Mouse (Mus musculus): Measurements from ENCODE around the gene Vwa7. TPM values are rescaled to one million over a fixed set of nuclear protein-coding genes. Genes with fewer than 3 reads are reported as not detected.

The Vwa7 gene
- polyA plus RNA-seq, 1 experiment from 2014 or later, result 0.37 TPM

DNA sequence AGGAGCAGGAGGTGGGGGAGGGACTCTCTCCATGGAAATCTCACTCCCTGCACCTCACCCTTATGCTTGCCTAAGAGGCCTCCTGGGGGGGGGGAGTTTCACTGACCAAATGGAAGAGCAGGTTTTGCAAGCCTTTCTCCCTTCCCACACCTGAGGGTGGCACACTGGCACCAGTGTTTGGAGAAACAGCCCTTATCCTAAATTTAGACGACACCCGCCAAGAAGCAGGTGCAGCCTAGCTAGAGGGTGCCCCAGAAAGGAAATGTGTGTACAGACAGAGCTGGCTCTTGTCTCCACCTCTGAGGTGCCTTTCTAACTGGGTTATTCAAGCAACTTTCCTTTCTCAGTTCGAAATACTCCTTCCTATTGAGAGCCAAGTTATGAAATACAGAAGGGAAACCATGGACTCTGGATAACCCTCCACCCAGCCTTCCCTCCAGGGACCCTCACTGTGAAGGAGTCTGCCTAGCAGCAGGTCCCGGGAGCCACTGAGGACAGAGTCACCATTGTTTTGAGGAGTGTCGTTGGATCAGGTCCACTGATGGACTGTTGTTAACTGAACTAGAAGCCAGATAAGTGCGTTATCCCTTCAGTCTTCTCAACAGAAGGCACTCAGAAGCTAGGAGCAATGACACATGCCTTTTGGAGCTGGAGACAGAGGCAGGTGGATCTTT lies 54.3 kb downstream of the Vwa7 start:
- Histone ChIP-seq H3K27ac (ENCODE audit: poor library complexity, severe bottlenecking) (no peak overlapping the region), H3K36me3 (no peaks in the 10 kb centered on the region), H3K4me3 (no peak overlapping the region), H3K9ac (no peak overlapping the region), H3K27me3 (replicated peaks) (peaks cover 37% of the 10 kb centered on the region), H3K4me1 (replicated peaks) (peaks cover 4% of the 10 kb centered on the region), H3K4me2 (no peak overlapping the region), H3K9me3 (replicated peaks) (no peaks in the 10 kb centered on the region)
- 40% methylated on average over 6 of the region's 6 CpGs for WGBS
- no peak for ATAC-seq (ENCODE audit: insufficient number of reproducible peaks, low FRiP score)

GRCm38 (mm10) chr17:35071454-35071853 lies 55.1 kb downstream of the Vwa7 start:
- no peak overlapping the region for H3K4me2 ChIP-seq
- 80% methylated on average over 9 of the region's 9 CpGs for WGBS
- H3K9me3 ChIP-seq (replicated peaks), result no peaks in the 10 kb centered on the region

DNA sequence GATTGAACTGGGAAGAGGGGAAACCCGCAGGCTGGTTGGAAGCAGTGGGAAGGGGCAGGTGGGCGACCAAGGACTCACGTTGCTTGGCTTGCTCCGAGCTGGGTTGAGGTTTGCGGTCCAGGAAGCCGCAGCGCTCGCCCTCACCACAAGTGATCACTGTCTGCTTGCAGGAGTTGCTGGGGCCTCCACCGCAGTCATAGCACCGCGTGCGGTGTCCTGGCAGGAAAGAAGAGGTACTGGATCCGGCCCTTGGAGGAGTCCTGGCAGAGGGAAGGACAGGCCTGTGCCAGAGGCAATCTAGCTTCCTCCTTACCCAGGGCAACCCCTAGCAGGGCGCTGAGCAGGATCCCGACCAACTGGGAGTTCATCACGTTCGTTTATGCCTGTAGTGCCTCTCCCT lies 57.7 kb downstream of the Vwa7 start:
- no peak overlapping the region for H3K4me3 ChIP-seq
- 55% methylated on average over 17 of the region's 17 CpGs for WGBS
- H3K9ac ChIP-seq, result no peak overlapping the region
- ATAC-seq (ENCODE audit: insufficient number of reproducible peaks, low FRiP score), result no peak
- no peaks in the 10 kb centered on the region for H3K9me3 ChIP-seq (replicated peaks)
- no peak overlapping the region for H3K27ac ChIP-seq (ENCODE audit: poor library complexity, severe bottlenecking)
- H3K4me1 ChIP-seq (replicated peaks), result peaks cover 19% of the 10 kb centered on the region
- H3K4me2 ChIP-seq, result no peak overlapping the region
- no peaks in the 10 kb centered on the region for H3K36me3 ChIP-seq
- H3K27me3 ChIP-seq (replicated peaks), result 0 out of 2 replicates have a peak, but pooled peaks cover 7% of the 10 kb centered on the region

More at GRCm38 (mm10) chr17:35071454-35071853, 55.1 kb downstream of the Vwa7 start:
- Histone ChIP-seq H3K36me3 (no peaks in the 10 kb centered on the region), H3K9ac (no peak overlapping the region), H3K27ac (ENCODE audit: poor library complexity, severe bottlenecking) (no peak overlapping the region), H3K4me1 (replicated peaks) (0 out of 2 replicates have a peak, but pooled peaks cover under 1% of the 10 kb centered on the region), H3K27me3 (replicated peaks) (peaks cover 30% of the 10 kb centered on the region), H3K4me3 (no peak overlapping the region)
- ATAC-seq (ENCODE audit: insufficient number of reproducible peaks, low FRiP score), result no peak

Other genes with a start within 250 kb of the Vwa7 start
- gene Cyp21a1, start 212.0 kb upstream of the Vwa7 start, polyA plus RNA-seq (2016; fragmentation: Nextera tagmentation; extraction: Ambion mirVana), result 0.15 TPM in 1 of 2 replicates, not detected in the other
- gene Stk19, start 179.6 kb upstream of the Vwa7 start, polyA plus RNA-seq (2016; fragmentation: Nextera tagmentation; extraction: Ambion mirVana), result 18.2 and 19.6 TPM in 2 replicates
- gene Dxo, start 179.6 kb upstream of the Vwa7 start, polyA plus RNA-seq (2016; fragmentation: Nextera tagmentation; extraction: Ambion mirVana), result 37.2 and 39.9 TPM in 2 replicates
- gene Skiv2l, start 166.4 kb upstream of the Vwa7 start, polyA plus RNA-seq (2016; fragmentation: Nextera tagmentation; extraction: Ambion mirVana), result 35.3 and 39.5 TPM in 2 replicates
- 73.7 and 81.3 TPM in 2 replicates for gene Nelfe, start 166.2 kb upstream of the Vwa7 start, polyA plus RNA-seq (2016; fragmentation: Nextera tagmentation; extraction: Ambion mirVana)
- gene Cfb, start 154.1 kb upstream of the Vwa7 start, polyA plus RNA-seq (2016; fragmentation: Nextera tagmentation; extraction: Ambion mirVana), result 1.1 and 2.2 TPM in 2 replicates
- 2.6 and 2.8 TPM in 2 replicates for gene Zbtb12, start 137.1 kb upstream of the Vwa7 start, polyA plus RNA-seq (2016; fragmentation: Nextera tagmentation; extraction: Ambion mirVana)
- gene Gm20547, start 134.5 kb upstream of the Vwa7 start, polyA plus RNA-seq (2016; fragmentation: Nextera tagmentation; extraction: Ambion mirVana), result not detected in 2 replicates
- 0.24 and 0.35 TPM in 2 replicates for gene C2, start 118.3 kb upstream of the Vwa7 start, polyA plus RNA-seq (2016; fragmentation: Nextera tagmentation; extraction: Ambion mirVana)
- gene Ehmt2, start 118.1 kb upstream of the Vwa7 start, polyA plus RNA-seq (2016; fragmentation: Nextera tagmentation; extraction: Ambion mirVana), result 49.1 and 51.6 TPM in 2 replicates
- 0.08 TPM in 1 of 2 replicates, not detected in the other for gene Slc44a4, start 102.1 kb upstream of the Vwa7 start, polyA plus RNA-seq (2016; fragmentation: Nextera tagmentation; extraction: Ambion mirVana)
- gene Neu1, start 85.3 kb upstream of the Vwa7 start, polyA plus RNA-seq (2016; fragmentation: Nextera tagmentation; extraction: Ambion mirVana), result 20.8 and 21.5 TPM in 2 replicates
- 0.12 and 0.13 TPM in 2 replicates for gene Hspa1b, start 57.3 kb upstream of the Vwa7 start, polyA plus RNA-seq (2016; fragmentation: Nextera tagmentation; extraction: Ambion mirVana)
- gene Gm20481, start 46.7 kb upstream of the Vwa7 start, polyA plus RNA-seq (2016; fragmentation: Nextera tagmentation; extraction: Ambion mirVana), result not detected in 2 replicates
- 6.2 and 6.4 TPM in 2 replicates for gene Hspa1a, start 44.4 kb upstream of the Vwa7 start, polyA plus RNA-seq (2016; fragmentation: Nextera tagmentation; extraction: Ambion mirVana)
- 2.9 and 3.1 TPM in 2 replicates for gene Hspa1l, start 43.9 kb upstream of the Vwa7 start, polyA plus RNA-seq (2016; fragmentation: Nextera tagmentation; extraction: Ambion mirVana)
- gene Lsm2, start 34.7 kb upstream of the Vwa7 start, polyA plus RNA-seq (2016; fragmentation: Nextera tagmentation; extraction: Ambion mirVana), result 143 and 145 TPM in 2 replicates
- gene Vars, start 15.6 kb upstream of the Vwa7 start, polyA plus RNA-seq (2016; fragmentation: Nextera tagmentation; extraction: Ambion mirVana), result 82.6 TPM in 2 replicates
- gene Sapcd1, start 11.4 kb downstream of the Vwa7 start, polyA plus RNA-seq (2016; fragmentation: Nextera tagmentation; extraction: Ambion mirVana), result 2.4 and 2.6 TPM in 2 replicates
- 3.5 and 4.9 TPM in 2 replicates for gene Msh5, start 30.2 kb downstream of the Vwa7 start, polyA plus RNA-seq (2016; fragmentation: Nextera tagmentation; extraction: Ambion mirVana)
- 349 and 354 TPM in 2 replicates for gene Clic1, start 33.4 kb downstream of the Vwa7 start, polyA plus RNA-seq (2016; fragmentation: Nextera tagmentation; extraction: Ambion mirVana)
- 192 and 205 TPM in 2 replicates for gene Ddah2, start 42.5 kb downstream of the Vwa7 start, polyA plus RNA-seq (2016; fragmentation: Nextera tagmentation; extraction: Ambion mirVana)
- 0.27 TPM in 1 of 2 replicates, not detected in the other for gene Ly6g6c, start 48.8 kb downstream of the Vwa7 start, polyA plus RNA-seq (2016; fragmentation: Nextera tagmentation; extraction: Ambion mirVana)
- 1.2 and 2.0 TPM in 2 replicates for gene Mpig6b, start 49.6 kb downstream of the Vwa7 start, polyA plus RNA-seq (2016; fragmentation: Nextera tagmentation; extraction: Ambion mirVana)
- 0.24 and 0.40 TPM in 2 replicates for gene Ly6g6e, start 60.3 kb downstream of the Vwa7 start, polyA plus RNA-seq (2016; fragmentation: Nextera tagmentation; extraction: Ambion mirVana)
- 1.8 and 2.2 TPM in 2 replicates for gene Ly6g6d, start 61.5 kb downstream of the Vwa7 start, polyA plus RNA-seq (2016; fragmentation: Nextera tagmentation; extraction: Ambion mirVana)
- gene Ly6g6f, start 69.0 kb downstream of the Vwa7 start, polyA plus RNA-seq (2016; fragmentation: Nextera tagmentation; extraction: Ambion mirVana), result 1.1 and 1.5 TPM in 2 replicates
- gene Abhd16a, start 72.7 kb downstream of the Vwa7 start, polyA plus RNA-seq (2016; fragmentation: Nextera tagmentation; extraction: Ambion mirVana), result 58.9 and 65.1 TPM in 2 replicates
- not detected in 2 replicates for gene Ly6g5c, start 91.7 kb downstream of the Vwa7 start, polyA plus RNA-seq (2016; fragmentation: Nextera tagmentation; extraction: Ambion mirVana)
- 0.32 and 0.38 TPM in 2 replicates for gene Ly6g5b, start 98.8 kb downstream of the Vwa7 start, polyA plus RNA-seq (2016; fragmentation: Nextera tagmentation; extraction: Ambion mirVana)
- 11.1 and 15.1 TPM in 2 replicates for gene Gpank1, start 104.9 kb downstream of the Vwa7 start, polyA plus RNA-seq (2016; fragmentation: Nextera tagmentation; extraction: Ambion mirVana)
- gene Csnk2b, start 105.5 kb downstream of the Vwa7 start, polyA plus RNA-seq (2016; fragmentation: Nextera tagmentation; extraction: Ambion mirVana), result 190 and 207 TPM in 2 replicates
- gene D17H6S53E, start 109.8 kb downstream of the Vwa7 start, polyA plus RNA-seq (2016; fragmentation: Nextera tagmentation; extraction: Ambion mirVana), result 8.6 and 8.7 TPM in 2 replicates
- 1.3 and 8.3 TPM in 2 replicates for gene Apom, start 115.5 kb downstream of the Vwa7 start, polyA plus RNA-seq (2016; fragmentation: Nextera tagmentation; extraction: Ambion mirVana)
- gene Bag6, start 118.6 kb downstream of the Vwa7 start, polyA plus RNA-seq (2016; fragmentation: Nextera tagmentation; extraction: Ambion mirVana), result 56.1 and 61.6 TPM in 2 replicates
- gene Prrc2a, start 148.3 kb downstream of the Vwa7 start, polyA plus RNA-seq (2016; fragmentation: Nextera tagmentation; extraction: Ambion mirVana), result 132 and 148 TPM in 2 replicates
- gene Aif1, start 159.5 kb downstream of the Vwa7 start, polyA plus RNA-seq (2016; fragmentation: Nextera tagmentation; extraction: Ambion mirVana), result 4.3 and 4.4 TPM in 2 replicates
- 3.3 and 5.2 TPM in 2 replicates for gene Lst1, start 171.9 kb downstream of the Vwa7 start, polyA plus RNA-seq (2016; fragmentation: Nextera tagmentation; extraction: Ambion mirVana)
- gene Ltb, start 177.9 kb downstream of the Vwa7 start, polyA plus RNA-seq (2016; fragmentation: Nextera tagmentation; extraction: Ambion mirVana), result 0.14 and 0.31 TPM in 2 replicates
- gene Tnf, start 185.4 kb downstream of the Vwa7 start, polyA plus RNA-seq (2016; fragmentation: Nextera tagmentation; extraction: Ambion mirVana), result 0.12 TPM in 1 of 2 replicates, not detected in the other
- gene Lta, start 188.8 kb downstream of the Vwa7 start, polyA plus RNA-seq (2016; fragmentation: Nextera tagmentation; extraction: Ambion mirVana), result not detected in 2 replicates
- 0.55 TPM in 1 of 2 replicates, not detected in the other for gene Gm16181, start 204.3 kb downstream of the Vwa7 start, polyA plus RNA-seq (2016; fragmentation: Nextera tagmentation; extraction: Ambion mirVana)
- gene Atp6v1g2, start 217.1 kb downstream of the Vwa7 start, polyA plus RNA-seq (2016; fragmentation: Nextera tagmentation; extraction: Ambion mirVana), result 10.0 and 12.5 TPM in 2 replicates
- 9.0 and 9.8 TPM in 2 replicates for gene Nfkbil1, start 219.2 kb downstream of the Vwa7 start, polyA plus RNA-seq (2016; fragmentation: Nextera tagmentation; extraction: Ambion mirVana)
- gene Ddx39b, start 225.2 kb downstream of the Vwa7 start, polyA plus RNA-seq (2016; fragmentation: Nextera tagmentation; extraction: Ambion mirVana), result 282 and 285 TPM in 2 replicates
- gene H2-D1, start 246.2 kb downstream of the Vwa7 start, polyA plus RNA-seq (2016; fragmentation: Nextera tagmentation; extraction: Ambion mirVana), result 30.2 and 32.8 TPM in 2 replicates

Measured in heart, embryonic 12.5 days (tissue).